Mouse (Mus musculus): ENCODE data around the gene Ap1g2. TPM values are rescaled to one million over a fixed set of nuclear protein-coding genes. Genes with fewer than 3 reads are reported as not detected.

The Ap1g2 gene
- polyA plus RNA-seq, 1 experiment from 2014 or later: 18.9 TPM

DNA sequence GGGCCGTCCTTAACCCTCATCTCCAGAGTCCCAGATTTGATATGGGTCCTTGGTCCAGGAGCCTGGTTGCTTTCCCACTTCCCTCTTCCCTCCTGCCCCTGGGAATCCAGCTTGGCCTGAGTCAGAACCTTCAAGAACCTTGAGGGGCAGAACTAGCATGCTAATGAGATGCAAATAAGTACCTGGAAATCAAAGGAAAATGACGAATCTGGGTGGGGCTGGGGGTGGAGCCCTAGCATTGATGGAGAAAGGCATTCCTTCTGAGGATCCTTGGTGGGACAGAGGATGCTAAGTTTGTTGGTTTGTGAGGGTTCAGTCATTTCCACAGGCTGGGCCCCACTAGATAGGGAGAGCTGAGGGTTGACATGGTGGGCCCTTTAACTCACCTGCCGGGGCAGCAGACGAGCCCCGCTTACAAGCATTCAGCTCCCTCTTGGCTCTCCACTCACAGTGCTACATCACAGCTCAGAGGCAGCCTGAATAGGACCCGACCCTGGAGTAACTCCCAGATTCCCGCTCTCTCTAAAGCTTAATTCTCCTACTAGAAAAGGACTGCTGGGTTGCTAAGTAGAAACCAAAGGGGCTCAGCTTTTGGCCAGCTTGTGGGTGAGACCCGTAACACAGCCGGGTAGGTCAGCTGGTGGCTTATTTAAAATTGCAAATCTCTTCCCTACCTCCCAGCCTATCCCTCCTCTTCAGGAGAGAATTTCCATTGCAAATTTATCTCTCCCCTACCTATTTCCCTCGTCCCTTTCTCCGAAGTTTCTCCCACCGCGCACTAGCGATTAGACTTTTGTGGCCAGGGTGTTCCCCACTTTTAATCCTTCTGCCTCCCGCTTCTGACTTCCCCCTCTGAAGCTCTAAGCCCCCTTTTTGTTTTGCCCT is 28.7 kb downstream of the Ap1g2 start:
- no peak for DNase-seq (ENCODE audit: low spot score)
- H3K4me1 ChIP-seq: peaks cover 35% of the 10 kb centered on the region
- H3K27ac ChIP-seq: no peak overlapping the region
- no peaks in the 10 kb centered on the region for H3K9me3 ChIP-seq
- peaks cover 63% of the 10 kb centered on the region for H3K27me3 ChIP-seq (ENCODE audit: insufficient read depth, poor library complexity, severe bottlenecking)
- H3K4me3 ChIP-seq: peak overlapping the region; percentile 43
- whole genome bisulfite sequencing: 19% methylated on average over 15 of the region's 15 CpGs
- H3K36me3 ChIP-seq: peaks cover 18% of the 10 kb centered on the region; the same call in 1 of the 2 replicates

DNA sequence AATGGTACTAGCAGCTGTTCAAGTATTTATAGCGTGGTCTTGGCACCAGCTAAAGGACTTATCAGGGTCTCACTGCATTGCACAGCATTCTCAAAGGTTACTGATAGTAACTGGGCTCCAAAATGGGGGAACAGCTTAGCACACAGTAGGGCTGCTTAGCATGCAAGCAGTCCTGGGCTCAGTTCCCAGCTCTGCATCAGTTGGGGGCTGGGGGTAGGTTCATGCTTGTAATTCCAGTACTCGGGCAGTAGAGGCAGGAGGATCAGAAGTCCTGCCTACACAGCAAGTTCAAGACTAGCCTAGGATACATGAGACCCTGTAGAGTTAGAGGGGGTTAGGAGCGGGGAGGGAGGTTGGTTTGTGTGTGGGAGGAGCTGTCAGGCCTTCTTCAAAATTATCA is 29.4 kb downstream of the Ap1g2 start:
- WGBS: 49% methylated on average over 3 of the region's 3 CpGs
- no peak overlapping the region for H3K4me3 ChIP-seq
- no peak for DNase-seq (ENCODE audit: low spot score)
- peaks cover 18% of the 10 kb centered on the region; the same call in 1 of the 2 replicates for H3K36me3 ChIP-seq
- no peaks in the 10 kb centered on the region for H3K9me3 ChIP-seq
- H3K27ac ChIP-seq: no peak overlapping the region
- peaks cover 41% of the 10 kb centered on the region for H3K4me1 ChIP-seq
- peaks cover 71% of the 10 kb centered on the region for H3K27me3 ChIP-seq (ENCODE audit: insufficient read depth, poor library complexity, severe bottlenecking)

- H3K27me3 ChIP-seq (ENCODE audit: insufficient read depth, poor library complexity, severe bottlenecking): peaks cover 78% of the 10 kb centered on the region
- no peak for DNase-seq (ENCODE audit: low spot score)
These were observed 30.2 kb downstream of the Ap1g2 start for GRCm38 (mm10) chr14:55076224-55076623.

GRCm38 (mm10) chr14:55074416-55074815 is 32.0 kb downstream of the Ap1g2 start:
- H3K4me3 ChIP-seq: no peak overlapping the region
- H3K27ac ChIP-seq: no peak overlapping the region
- peaks cover 92% of the 10 kb centered on the region for H3K27me3 ChIP-seq (ENCODE audit: insufficient read depth, poor library complexity, severe bottlenecking)
- H3K36me3 ChIP-seq: peaks cover 18% of the 10 kb centered on the region; the same call in 1 of the 2 replicates
- WGBS: 86% methylated on average over 12 of the region's 12 CpGs
- no peaks in the 10 kb centered on the region for H3K9me3 ChIP-seq
- H3K4me1 ChIP-seq: peaks cover 49% of the 10 kb centered on the region
- no peak for DNase-seq (ENCODE audit: low spot score)

More at GRCm38 (mm10) chr14:55076224-55076623, 30.2 kb downstream of the Ap1g2 start:
- peaks cover 18% of the 10 kb centered on the region; the same call in 1 of the 2 replicates for H3K36me3 ChIP-seq
- no peak overlapping the region for H3K27ac ChIP-seq
- H3K4me1 ChIP-seq: peaks cover 48% of the 10 kb centered on the region
- 53% methylated on average over 6 of the region's 6 CpGs for WGBS
- no peaks in the 10 kb centered on the region for H3K9me3 ChIP-seq
- no peak overlapping the region for H3K4me3 ChIP-seq

DNA sequence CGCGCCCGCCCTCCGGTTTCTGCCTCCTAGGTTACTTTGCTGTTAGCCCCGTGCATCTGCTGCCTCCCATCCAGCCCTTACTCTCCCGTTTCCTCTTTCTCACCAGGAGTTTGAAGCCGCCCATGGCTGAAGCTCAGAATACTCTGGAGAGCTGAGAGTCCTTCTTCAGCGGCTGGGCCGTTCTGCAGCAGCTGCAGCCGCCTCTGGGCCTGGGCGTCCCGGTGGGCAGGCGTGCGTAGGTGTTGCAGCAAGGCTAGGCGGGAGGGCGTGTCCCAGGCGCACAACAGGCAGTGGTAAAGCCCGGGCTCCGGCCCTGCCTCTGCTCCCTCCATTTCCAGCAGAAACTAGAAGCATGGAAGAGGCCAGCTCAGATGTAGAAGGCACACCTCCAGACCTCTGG is 34.6 kb downstream of the Ap1g2 start:
- Histone ChIP-seq H3K9me3 (no peaks in the 10 kb centered on the region), H3K4me3 (peak overlapping the region; percentile 31; the same call in 1 of the 2 replicates), H3K36me3 (peaks cover 30% of the 10 kb centered on the region), H3K4me1 (peaks cover 31% of the 10 kb centered on the region), H3K27me3 (ENCODE audit: insufficient read depth, poor library complexity, severe bottlenecking) (peaks cover 69% of the 10 kb centered on the region), H3K27ac (no peak overlapping the region)
- no peak for DNase-seq (ENCODE audit: low spot score)
- WGBS: 17% methylated on average over 19 of the region's 19 CpGs

- no peak overlapping the region for H3K4me3 ChIP-seq
- 87% methylated on average over 8 of the region's 8 CpGs for WGBS
- H3K4me1 ChIP-seq: peaks cover 24% of the 10 kb centered on the region
- H3K27me3 ChIP-seq (ENCODE audit: insufficient read depth, poor library complexity, severe bottlenecking): peaks cover 59% of the 10 kb centered on the region
- peaks cover 41% of the 10 kb centered on the region for H3K36me3 ChIP-seq
- no peaks in the 10 kb centered on the region for H3K9me3 ChIP-seq
- H3K27ac ChIP-seq: no peak overlapping the region
- DNase-seq (ENCODE audit: low spot score): no peak
These were observed 40.4 kb downstream of the Ap1g2 start for GRCm38 (mm10) chr14:55066042-55066441.

DNA sequence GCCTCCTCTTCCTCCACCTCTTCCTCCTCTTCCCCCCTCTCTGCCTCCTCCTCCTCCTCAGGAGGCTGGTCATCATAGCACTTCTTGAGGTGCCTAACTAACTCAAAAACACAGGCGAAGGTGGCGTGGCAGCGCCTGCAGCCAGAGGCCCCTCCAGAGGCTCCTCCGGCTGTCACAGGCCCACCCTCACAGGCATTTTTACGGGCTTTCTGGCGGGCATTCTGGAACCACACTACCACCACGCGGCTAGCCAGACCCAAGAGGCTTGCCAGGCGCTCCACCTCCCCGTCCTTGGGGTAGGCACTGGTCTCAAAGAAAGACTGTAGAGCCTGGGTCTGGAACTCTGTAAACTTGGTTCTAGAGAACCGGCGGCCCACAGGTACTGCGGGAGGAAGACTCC is 41.0 kb downstream of the Ap1g2 start:
- Histone ChIP-seq H3K4me3 (no peak overlapping the region), H3K27ac (no peak overlapping the region), H3K9me3 (no peaks in the 10 kb centered on the region), H3K36me3 (peaks cover 41% of the 10 kb centered on the region), H3K4me1 (peaks cover 25% of the 10 kb centered on the region), H3K27me3 (ENCODE audit: insufficient read depth, poor library complexity, severe bottlenecking) (peaks cover 54% of the 10 kb centered on the region)
- WGBS: 75% methylated on average over 13 of the region's 13 CpGs
- no peak for DNase-seq (ENCODE audit: low spot score)

DNA sequence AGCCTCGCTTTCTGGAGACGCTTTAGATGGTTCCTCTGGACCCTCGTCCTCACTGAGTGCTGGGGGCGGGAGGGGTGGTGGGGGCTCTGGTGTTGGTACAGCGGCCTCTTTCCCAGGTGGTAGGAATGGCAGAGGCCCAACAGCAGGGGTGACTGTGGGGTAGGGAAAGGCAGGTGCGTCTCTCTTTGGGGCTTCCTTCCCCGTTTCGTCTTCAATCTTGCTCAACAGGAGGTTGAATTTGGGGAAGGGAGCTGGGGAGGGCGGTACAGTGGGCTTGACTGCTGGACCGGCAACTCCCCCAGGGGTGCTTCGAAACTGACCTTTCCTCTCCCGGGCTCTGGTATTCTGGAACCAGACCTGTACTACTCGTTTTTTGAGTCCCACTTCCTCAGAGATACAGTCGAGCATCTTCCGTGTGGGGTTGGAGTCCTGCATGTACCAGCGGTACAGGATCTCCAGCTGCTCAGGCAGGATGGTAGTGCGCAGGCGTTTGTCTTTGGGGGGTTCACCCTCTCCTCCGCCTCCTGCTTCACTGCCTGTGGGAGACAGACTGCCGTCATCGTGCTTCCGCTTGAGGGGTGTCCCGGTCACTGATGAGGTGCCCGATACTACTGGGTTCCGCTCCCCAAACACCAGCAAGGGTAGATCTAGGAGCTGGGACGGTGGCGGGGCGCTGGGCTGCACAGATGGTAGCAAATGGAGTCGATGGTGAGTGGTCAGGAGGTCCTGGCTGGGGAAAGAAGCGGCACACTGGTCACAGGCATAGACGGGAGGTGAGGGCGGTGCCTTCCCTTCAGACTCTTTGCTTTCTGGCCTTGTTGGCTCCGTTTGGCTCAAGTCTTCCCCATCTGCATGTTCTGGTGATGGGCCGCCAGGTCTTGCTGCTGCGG is 41.7 kb downstream of the Ap1g2 start:
- no peak for DNase-seq (ENCODE audit: low spot score)
- Histone ChIP-seq H3K27ac (no peak overlapping the region), H3K4me1 (peaks cover 29% of the 10 kb centered on the region), H3K4me3 (no peak overlapping the region), H3K9me3 (no peaks in the 10 kb centered on the region), H3K36me3 (peaks cover 41% of the 10 kb centered on the region), H3K27me3 (ENCODE audit: insufficient read depth, poor library complexity, severe bottlenecking) (peaks cover 48% of the 10 kb centered on the region)
- WGBS: 58% methylated on average over 34 of the region's 35 CpGs

- no peak overlapping the region for H3K4me3 ChIP-seq
- H3K27me3 ChIP-seq (ENCODE audit: insufficient read depth, poor library complexity, severe bottlenecking): peaks cover 48% of the 10 kb centered on the region
- H3K36me3 ChIP-seq: peaks cover 41% of the 10 kb centered on the region
- no peak for DNase-seq (ENCODE audit: low spot score)
- 71% methylated on average over 22 of the region's 22 CpGs for WGBS
- no peaks in the 10 kb centered on the region for H3K9me3 ChIP-seq
- peaks cover 33% of the 10 kb centered on the region for H3K4me1 ChIP-seq
- H3K27ac ChIP-seq: no peak overlapping the region
These were observed 42.6 kb downstream of the Ap1g2 start for GRCm38 (mm10) chr14:55063581-55064381.

DNA sequence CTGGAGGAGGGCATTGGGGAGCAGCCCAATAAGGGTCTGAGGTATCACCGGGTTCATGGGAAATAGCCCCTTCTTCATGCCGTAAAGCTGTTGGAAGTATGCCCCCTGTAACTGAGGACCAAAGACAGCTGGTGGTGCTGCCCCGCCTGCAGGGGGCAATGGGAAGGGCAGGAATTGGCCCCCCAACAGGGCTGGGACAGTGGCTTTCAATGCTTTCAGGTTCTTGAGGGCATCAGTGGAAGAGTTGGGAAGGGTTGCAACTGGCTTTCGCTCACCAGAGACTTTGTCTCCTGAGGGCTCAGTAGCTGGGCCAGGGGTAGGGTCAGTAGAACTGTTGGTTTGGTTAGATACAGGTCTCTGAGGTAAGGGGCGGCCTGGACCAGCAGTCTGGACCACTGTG is 43.3 kb downstream of the Ap1g2 start:
- Histone ChIP-seq H3K4me3 (peak overlapping the region; percentile 49), H3K4me1 (peaks cover 33% of the 10 kb centered on the region), H3K36me3 (peaks cover 39% of the 10 kb centered on the region), H3K9me3 (no peaks in the 10 kb centered on the region), H3K27me3 (ENCODE audit: insufficient read depth, poor library complexity, severe bottlenecking) (peaks cover 48% of the 10 kb centered on the region), H3K27ac (peak overlapping the region; percentile 53; the same call in 1 of the 2 replicates)
- WGBS: 79% methylated on average over 5 of the region's 5 CpGs
- no peak for DNase-seq (ENCODE audit: low spot score)

DNA sequence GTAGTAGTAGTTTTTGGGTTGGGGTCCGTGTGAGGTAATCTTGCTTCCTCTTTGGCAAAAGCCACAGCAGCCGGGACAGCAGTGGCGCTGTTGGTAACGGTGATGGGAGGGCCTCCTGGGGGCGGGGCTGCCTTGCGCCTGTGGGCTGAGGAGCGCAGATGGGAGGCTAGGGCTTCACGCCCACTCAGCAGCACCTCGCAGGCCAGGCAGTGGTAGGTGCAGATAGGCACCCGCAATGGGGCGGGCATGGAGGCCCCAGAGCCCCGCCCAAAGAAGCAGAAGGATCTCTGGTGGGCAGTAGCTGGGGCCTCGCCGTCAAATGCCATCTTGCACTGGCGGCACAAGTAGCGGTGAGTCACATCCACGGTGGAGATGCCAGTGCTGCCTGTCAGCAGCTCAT is 43.8 kb downstream of the Ap1g2 start:
- DNase-seq (ENCODE audit: low spot score): peak; percentile 85
- WGBS: 7% methylated on average over 17 of the region's 17 CpGs
- H3K4me3 ChIP-seq: peak overlapping the region; percentile 49

GRCm38 (mm10) chr14:55061845-55062244 is 44.5 kb downstream of the Ap1g2 start:
- H3K27ac ChIP-seq: no peak overlapping the region
- no peak for DNase-seq (ENCODE audit: low spot score)
- H3K4me1 ChIP-seq: peaks cover 33% of the 10 kb centered on the region
- H3K27me3 ChIP-seq (ENCODE audit: insufficient read depth, poor library complexity, severe bottlenecking): peaks cover 45% of the 10 kb centered on the region
- H3K9me3 ChIP-seq: no peaks in the 10 kb centered on the region
- WGBS: 49% methylated on average over 7 of the region's 7 CpGs
- peaks cover 30% of the 10 kb centered on the region for H3K36me3 ChIP-seq
- H3K4me3 ChIP-seq: no peak overlapping the region

More for the DNA sequence above, 43.8 kb downstream of the Ap1g2 start:
- Histone ChIP-seq H3K9me3 (no peaks in the 10 kb centered on the region), H3K36me3 (peaks cover 38% of the 10 kb centered on the region), H3K27ac (peak overlapping the region; percentile 53; the same call in 1 of the 2 replicates), H3K4me1 (peaks cover 33% of the 10 kb centered on the region), H3K27me3 (ENCODE audit: insufficient read depth, poor library complexity, severe bottlenecking) (peaks cover 48% of the 10 kb centered on the region)
